Mouse (Mus musculus) layer of hippocampus, adult 11-12 months (tissue): Measurements from ENCODE around the gene Btbd2.

Experiments
- DNase-seq: peaks from one replicate; pipeline ENCODE4 v3.0.0; 2022; ENCODE audit warnings: low spot score

The Btbd2 gene

GRCm38 (mm10) chr10:80687850-80688249 lies 31.0 kb upstream of the Btbd2 start:
- peak; percentile 74 for DNase-seq

DNA sequence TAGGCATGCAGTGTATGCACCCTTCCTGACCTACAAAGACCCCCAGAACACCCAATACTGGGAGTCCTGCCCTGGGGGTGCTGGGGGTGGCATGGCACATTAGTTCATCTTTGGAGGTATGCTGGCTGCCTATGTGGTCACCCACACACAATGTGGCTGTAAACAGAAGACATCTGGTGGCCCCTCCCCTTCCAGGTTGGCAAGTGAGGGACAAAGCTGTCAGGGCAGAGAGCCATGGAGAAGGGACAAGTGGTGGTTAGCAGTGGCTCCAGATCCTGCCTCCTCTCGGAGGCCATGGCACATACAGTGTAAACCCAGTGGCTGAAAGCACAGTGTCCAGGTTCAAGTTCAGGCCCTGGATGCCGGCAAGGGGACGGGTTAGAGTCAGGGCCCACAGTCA lies 29.7 kb upstream of the Btbd2 start:
- DNase-seq: no peak

- no peak for DNase-seq
Measured at GRCm38 (mm10) chr10:80684984-80685383, 28.1 kb upstream of the Btbd2 start.

- peak; percentile 62 for DNase-seq
Measured at GRCm38 (mm10) chr10:80684214-80684613, 27.3 kb upstream of the Btbd2 start.

DNA sequence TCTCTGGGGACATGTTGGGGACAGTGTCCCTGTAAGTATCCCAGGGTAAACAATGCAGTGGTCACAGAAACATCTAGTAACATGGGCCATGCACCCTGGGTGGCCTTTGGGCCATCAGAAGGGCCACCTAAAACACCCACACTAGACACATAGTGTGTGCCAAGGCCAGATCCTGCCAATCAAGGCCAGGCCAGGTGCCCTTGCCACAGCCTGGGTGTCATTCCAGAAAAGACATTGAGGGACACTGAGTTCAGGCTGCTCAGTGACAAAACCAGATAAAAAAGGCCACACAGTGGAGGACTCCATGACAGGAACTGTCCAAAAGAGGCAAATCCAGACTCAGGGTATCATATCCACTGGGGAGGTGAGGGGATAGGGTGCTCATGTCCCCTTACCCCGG lies 26.8 kb upstream of the Btbd2 start:
- no peak for DNase-seq

- no peak for DNase-seq
Measured at GRCm38 (mm10) chr10:80682003-80682402, 25.1 kb upstream of the Btbd2 start.

DNA sequence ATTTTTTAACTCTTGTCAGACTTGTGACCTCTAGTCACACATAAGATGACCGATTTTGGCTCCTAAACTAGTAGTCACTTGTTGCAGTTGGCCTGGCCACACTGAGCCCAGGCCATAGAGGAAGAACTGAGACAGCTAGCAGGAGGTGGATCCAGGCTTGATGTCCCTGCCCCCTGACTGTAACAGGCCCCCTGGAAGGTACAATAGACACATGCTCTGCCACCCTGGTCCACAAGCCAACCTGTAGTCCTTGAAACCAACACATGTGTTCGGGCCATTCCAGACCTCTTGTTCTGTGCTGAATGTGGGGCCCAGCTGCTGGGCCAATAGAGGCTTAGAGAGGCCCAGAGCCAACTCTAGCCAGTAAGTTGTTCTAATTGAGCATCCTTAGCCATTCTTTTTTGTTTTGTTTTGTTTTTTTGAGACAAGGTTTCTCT lies 23.4 kb upstream of the Btbd2 start:
- no peak for DNase-seq

DNA sequence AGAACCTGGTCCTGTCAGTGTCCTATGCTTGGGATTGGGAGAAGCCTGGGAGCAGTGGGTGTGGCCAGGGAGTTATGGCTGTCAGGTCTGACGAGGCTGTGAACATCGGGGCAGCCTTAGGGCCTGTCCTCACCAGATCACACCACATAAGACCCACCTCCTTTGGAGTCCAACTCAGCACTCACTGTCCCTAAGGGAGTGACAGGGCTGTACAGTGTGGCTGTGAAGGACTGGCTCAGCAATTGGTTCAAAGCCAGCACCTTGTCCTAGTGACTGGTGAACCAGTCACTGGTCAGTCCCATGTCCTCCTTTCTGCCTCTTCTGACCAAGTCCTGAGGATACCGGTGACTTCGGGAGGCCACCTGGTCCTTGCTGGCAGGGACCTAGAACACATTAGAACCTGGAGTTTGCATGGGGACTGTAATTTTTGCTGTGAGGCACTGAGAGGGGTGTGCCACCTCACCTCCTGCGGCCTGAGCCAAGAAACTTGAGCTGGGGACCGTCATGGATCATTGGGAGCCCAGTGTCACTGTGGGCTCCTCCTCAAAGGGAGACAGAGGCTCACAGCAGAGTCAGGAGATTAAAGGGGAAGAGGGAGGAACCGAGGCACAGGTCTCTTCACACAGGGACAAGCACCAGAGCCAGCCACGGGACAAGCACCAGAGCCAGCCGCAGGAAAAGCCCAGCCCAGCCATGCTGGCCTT lies 22.8 kb upstream of the Btbd2 start:
- no peak for DNase-seq

- DNase-seq: no peak
Measured at GRCm38 (mm10) chr10:80678601-80679377, 21.9 kb upstream of the Btbd2 start.

DNA sequence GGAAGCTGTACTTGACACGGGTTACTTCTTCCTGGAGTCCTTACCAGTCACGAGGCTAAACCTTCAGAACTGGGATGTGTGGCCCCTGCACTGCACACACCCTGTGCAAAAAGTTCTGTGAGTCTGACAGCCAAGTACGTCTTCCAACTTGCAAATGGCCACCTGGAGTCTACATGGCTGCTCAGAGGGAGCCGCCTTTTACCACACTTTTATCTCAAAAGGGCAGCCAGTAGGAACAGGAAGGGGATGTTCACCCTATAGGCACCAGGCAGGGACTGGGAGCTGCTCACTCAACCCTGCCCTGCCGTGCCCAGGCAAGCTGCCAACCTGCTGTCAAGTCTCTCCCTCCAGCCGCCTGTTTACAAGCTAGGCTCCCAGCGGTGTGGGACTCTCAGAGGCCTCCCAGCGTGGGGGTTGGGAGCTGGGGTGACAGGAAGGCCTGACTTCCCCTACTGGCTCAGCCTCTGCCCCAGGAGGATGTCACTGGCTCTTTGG lies 21.1 kb upstream of the Btbd2 start, which contains the start of gene Mknk2:
Gene Mknk2 (minus strand): TSS at position 171 of the 495 bp plus-strand sequence.
- DNase-seq: peak; percentile 89

DNA sequence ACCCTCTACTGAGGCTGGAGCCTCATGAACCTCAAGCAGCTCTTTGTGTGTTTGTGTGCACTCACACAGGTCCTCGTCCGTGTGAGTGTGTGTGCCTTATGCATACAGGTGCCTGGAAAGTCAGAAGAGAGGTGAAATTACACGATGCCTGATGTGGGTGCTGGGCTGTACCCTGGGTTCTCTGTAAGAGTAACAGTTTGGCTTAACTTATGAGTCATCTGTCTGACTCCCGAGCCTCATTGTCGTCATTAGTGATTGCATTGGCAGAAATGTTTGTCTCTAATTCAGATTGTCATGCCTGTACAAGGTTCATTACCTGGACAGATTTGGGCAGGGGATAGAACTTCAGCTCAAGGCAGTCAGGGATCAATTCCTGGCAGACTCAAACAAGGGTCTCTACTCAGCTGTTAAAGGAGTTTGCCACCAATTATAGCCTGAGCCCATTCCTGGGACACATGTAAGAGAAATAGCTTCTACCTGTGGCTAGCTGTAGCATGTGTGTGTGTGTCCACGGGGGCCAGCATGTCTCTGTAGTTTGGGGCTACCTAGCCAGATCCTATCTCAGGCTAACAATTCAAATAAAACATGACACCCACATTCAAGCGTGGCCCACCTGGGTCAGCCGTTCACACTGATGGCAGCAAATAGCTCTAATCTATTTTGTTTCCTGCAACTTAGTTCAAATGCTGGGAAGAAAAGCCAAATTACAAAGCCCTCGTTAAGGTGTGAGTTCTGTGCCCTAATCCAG lies 20.4 kb upstream of the Btbd2 start:
- DNase-seq: no peak

DNA sequence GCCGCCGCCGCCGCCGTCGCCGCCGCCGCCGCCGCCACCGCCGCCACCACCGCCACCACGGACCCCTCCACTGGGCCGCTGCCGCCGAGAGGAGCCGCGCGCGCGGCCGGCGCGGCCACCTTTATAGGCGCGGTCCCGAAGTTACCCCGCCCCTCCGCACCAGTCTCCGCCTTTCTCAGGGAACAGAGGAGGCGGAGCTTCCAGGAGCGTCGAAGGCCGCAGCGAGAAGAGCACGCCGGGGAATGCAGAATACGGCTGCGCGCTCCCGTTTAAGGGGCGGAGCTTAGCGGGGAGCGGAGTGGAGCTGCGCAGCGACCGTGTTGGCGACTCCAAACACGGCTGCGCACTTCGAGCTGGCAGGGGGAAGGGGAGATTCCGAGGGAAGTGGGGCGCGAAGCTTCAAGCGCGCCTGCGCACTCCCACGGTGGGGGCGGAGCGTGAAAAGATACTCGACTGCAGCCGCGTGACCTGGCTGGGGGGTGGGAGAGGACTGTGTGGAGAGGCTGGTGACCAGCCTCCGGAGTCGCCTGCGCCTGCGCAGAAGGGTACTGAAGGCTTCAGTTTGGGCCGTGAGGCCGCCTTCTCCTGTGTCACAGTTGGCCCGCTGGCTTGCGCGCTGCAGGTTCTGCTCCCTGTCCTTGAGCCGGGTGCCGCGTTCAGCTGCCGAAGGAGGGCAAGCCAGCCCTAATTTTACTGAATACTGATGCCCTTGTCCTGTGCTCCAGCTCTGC lies 19.5 kb upstream of the Btbd2 start:
- DNase-seq: peak; percentile 99

DNA sequence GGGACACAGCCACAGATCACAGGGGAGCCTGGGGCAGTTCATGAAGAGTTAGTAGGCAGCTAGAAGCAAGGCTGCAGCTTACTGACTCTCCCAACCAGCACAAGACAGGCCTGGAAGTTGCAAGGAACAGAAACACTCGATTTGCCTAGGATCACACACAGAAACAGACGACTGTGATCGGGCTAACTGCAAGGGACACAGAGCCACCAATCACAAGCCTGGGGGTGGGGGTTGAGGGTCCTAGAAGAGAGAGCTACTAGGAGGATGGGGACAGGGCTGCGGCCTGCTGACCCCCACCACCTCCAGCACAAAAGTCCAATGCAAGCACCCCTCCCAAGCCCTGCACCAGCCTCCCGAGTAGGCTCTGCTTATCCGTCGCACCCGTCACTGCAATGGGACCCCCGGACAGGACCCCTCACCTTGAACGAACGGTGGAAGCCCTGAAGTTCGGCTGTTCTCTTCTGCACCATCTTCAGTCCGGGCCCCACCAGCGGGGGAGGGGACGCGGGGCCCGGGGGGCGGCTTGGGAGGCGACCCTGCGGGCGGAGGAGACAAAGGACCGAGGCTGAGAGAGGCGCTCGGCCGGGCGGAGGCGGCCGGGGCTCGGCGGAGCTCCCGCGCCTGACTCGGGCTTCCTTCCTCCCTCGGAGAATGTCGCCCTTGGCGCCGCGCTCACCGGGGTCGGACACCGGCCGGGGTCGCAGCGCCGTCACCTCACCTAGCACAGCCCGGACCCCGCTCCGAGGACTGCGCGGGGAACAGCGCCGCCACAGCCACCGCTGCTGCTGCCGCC lies 18.7 kb upstream of the Btbd2 start:
- DNase-seq: no peak

DNA sequence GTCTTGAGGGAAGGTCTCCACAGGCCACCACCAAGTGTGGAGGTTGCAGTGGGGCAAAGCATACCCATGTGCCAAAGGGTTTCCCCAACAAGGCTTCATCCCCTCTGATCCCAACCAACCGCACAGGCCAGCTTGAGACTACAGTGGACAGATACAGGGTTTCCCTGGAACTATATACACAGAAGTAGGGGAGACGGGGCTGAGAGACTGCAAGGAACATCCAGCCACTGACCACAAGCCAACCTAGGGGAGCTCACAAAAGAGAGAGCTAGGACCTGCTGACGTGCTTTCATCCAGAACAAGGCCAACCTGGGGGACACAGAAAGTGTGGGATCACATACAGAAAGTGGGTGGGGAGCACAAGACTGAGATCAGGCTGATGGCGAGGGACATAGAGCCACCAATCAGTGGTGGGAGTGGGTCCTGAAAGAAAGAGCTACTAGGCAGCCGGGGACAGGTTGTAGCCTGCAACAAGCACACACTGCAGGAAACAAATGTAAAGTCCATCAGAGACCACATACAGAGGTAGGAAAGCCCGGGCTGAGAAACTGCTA lies 18.1 kb upstream of the Btbd2 start:
- DNase-seq: no peak

GRCm38 (mm10) chr10:80674161-80674711 lies 17.4 kb upstream of the Btbd2 start:
- DNase-seq: no peak

DNA sequence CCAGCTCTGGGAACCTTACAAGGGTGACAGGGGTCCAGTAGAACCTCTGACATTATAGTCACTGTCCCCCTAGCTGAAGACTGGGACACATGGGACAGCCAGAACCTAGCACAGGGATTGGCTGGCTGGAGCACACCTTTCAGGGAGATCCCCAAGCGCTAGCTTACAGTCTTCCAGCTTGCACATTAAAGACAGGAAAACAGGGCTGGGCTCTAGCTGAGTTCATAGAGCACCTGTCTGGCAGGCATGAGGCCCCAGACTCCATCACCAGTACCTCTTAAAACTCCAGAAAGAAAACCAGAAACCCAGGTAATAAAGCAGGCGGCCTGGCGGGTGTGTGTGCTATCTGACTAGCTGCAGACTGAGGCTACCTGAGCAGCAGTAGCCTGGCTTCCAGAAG lies 16.8 kb upstream of the Btbd2 start:
- no peak for DNase-seq

GRCm38 (mm10) chr10:80671936-80672690 lies 15.2 kb upstream of the Btbd2 start:
- DNase-seq: no peak

DNA sequence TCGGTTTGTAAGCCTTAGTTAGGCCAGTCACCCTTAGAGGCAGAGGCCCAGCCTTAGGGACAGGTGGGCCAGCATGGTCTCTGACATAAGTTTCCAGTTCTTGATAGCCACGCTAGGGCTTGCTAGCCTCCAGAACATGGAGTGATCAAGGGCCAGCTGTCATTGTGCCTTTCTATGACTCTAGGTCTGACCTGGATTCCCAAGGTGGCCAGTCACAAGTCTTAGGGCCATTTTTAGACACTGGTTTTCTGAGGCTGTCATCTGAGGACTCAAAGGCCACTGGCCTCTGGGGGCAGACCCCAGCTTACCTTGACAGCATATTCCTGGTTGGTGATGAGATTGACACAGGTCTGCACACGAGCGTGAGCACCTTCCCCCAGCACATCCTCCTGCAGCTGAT lies 14.4 kb upstream of the Btbd2 start:
- DNase-seq: no peak

GRCm38 (mm10) chr10:80670531-80670930 lies 13.7 kb upstream of the Btbd2 start:
- no peak for DNase-seq
